Mouse (Mus musculus) heart, adult 18-20 months (tissue): ENCODE measurements around the gene Rps7. TPM values are rescaled to one million over a fixed set of nuclear protein-coding genes. Genes with fewer than 3 reads are reported as not detected.

ENCODE experiments used
- DNase-seq, 2 experiments: peaks; one replicate each; pipeline ENCODE4 v3.0.0; 2021 to 2022; ENCODE audit warnings: mixed read lengths in 1 of 2
- long read RNA-seq, 2 experiments: library from polyadenylated mRNA; stranded (forward); transcript quantifications; one replicate each; pipeline ENCODE4 v2.0.0; 2021
- total RNA-seq, 2 experiments: library from RNA; stranded (reverse); gene quantifications; 2 replicates each; pipeline ENCODE4 v1.2.3; 2021

The Rps7 gene
- total RNA-seq, result 100 to 1,000 TPM; 268 to 303 TPM
- long read RNA-seq, experiment 1, transcript Rps7-201 (7 exons, 954 nt), result major isoform, 214 of 217 reads
- long read RNA-seq, experiment 1, partial matches to known transcripts, result 0 of 217 reads
- long read RNA-seq, experiment 1, other reads (novel, unspliced or antisense), result 2 of 217 reads
- long read RNA-seq, experiment 2, transcript Rps7-201 (7 exons, 954 nt), result major isoform, 164 of 172 reads
- long read RNA-seq, experiment 2, transcript Rps7-203 (6 exons, 820 nt), result minor isoform, 5 of 172 reads
- long read RNA-seq, experiment 2, partial matches to known transcripts, result 1 of 172 reads
- long read RNA-seq, experiment 2, other reads (novel, unspliced or antisense), result 1 of 172 reads

- peak; percentile 95 to 96 for DNase-seq
Measured at GRCm38 (mm10) chr12:28635535-28636476, at the start of gene Rps7. Gene Rps7 (minus strand): TSS chr12:28635953.

- no peak for DNase-seq
Measured at GRCm38 (mm10) chr12:28684674-28685073, 48.9 kb upstream of the Rps7 start.

- peak in 1 of 2 experiments; percentile 24 for DNase-seq
Measured at GRCm38 (mm10) chr12:28675925-28676209, 40.1 kb upstream of the Rps7 start.

GRCm38 (mm10) chr12:28675121-28675924 lies 39.6 kb upstream of the Rps7 start, which contains the start of gene Adi1:
Gene Adi1 (plus strand): TSS chr12:28675231.
- DNase-seq, result peak; percentile 83 to 87

- no peak for DNase-seq
Measured at GRCm38 (mm10) chr12:28674038-28674720, 38.4 kb upstream of the Rps7 start.

- no peak for DNase-seq
Measured at GRCm38 (mm10) chr12:28667287-28667686, 31.5 kb upstream of the Rps7 start.

GRCm38 (mm10) chr12:28666734-28667133 lies 31.0 kb upstream of the Rps7 start:
- no peak for DNase-seq

GRCm38 (mm10) chr12:28662628-28663027 lies 26.9 kb upstream of the Rps7 start:
- DNase-seq, result no peak

GRCm38 (mm10) chr12:28649141-28650110 lies 13.7 kb upstream of the Rps7 start, which contains the start of gene Rnaseh1:
Gene Rnaseh1 (plus strand): TSS chr12:28649602.
- peak; percentile 92 to 95 for DNase-seq

GRCm38 (mm10) chr12:28638778-28639177 lies 3.0 kb upstream of the Rps7 start:
- DNase-seq, result no peak

- DNase-seq, result no peak
Measured at GRCm38 (mm10) chr12:28636543-28636942, 790 bp upstream of the Rps7 start.

GRCm38 (mm10) chr12:28635058-28635534 lies 657 bp downstream of the Rps7 start:
- DNase-seq, result no peak

GRCm38 (mm10) chr12:28628436-28628835 lies 7.3 kb downstream of the Rps7 start:
- DNase-seq, result no peak

- DNase-seq, result no peak
Measured at GRCm38 (mm10) chr12:28627092-28627491, 8.7 kb downstream of the Rps7 start.

- peak in 1 of 2 experiments; percentile 39 for DNase-seq
Measured at GRCm38 (mm10) chr12:28625407-28625806, 10.3 kb downstream of the Rps7 start.

- DNase-seq, result peak in 1 of 2 experiments; percentile 25
Measured at GRCm38 (mm10) chr12:28624251-28624650, 11.5 kb downstream of the Rps7 start.

GRCm38 (mm10) chr12:28623195-28623594 lies 12.6 kb downstream of the Rps7 start, which contains the start of gene Colec11:
Gene Colec11 (minus strand): TSS chr12:28623377.
- peak; percentile 46 to 75 for DNase-seq

- DNase-seq, result no peak
Measured at GRCm38 (mm10) chr12:28622641-28623040, 13.1 kb downstream of the Rps7 start.

- peak in 1 of 2 experiments; percentile 38 for DNase-seq
Measured at GRCm38 (mm10) chr12:28622167-28622532, 13.6 kb downstream of the Rps7 start.
